Mouse (Mus musculus) liver, embryonic 11.5 days (tissue): ENCODE results near the gene Ints5. TPM values are rescaled to one million over a fixed set of nuclear protein-coding genes. Genes with fewer than 3 reads are reported as not detected.
"Not testable (repeated sequence)": the region's sequence is repeated elsewhere in the genome, so short reads cannot be mapped to it uniquely, and the experiment has no call there.

Experiments used
- ATAC-seq: fragments of 200-750 bp; cut with Nextera tagmentation; replicated peaks from 2 replicates; pipeline ENCODE4 v1.8.0; 2017; ENCODE audit warnings: moderate number of reproducible peaks, mild to moderate bottlenecking, moderate TSS enrichment, moderate library complexity; ENCODE audit not compliant: low FRiP score
- DNase-seq: peaks from one replicate; pipeline ENCODE4 v3.0.0-alpha.2; 2017; ENCODE audit warnings: low spot score
- H3K27ac ChIP-seq: fragments of 300-500 bp; sonication (generic); 2 replicates; pipeline ENCODE4 v1.5.1; 2014; ENCODE audit warnings: mild to moderate bottlenecking, low read depth, low read length, control low read depth
- H3K27me3 ChIP-seq: fragments of 300-500 bp; sonication (generic); replicated peaks from 2 replicates; pipeline ENCODE4 v1.6.1; 2014; ENCODE audit warnings: low read length, mixed read lengths; ENCODE audit not compliant: control insufficient read depth, insufficient read depth
- H3K36me3 ChIP-seq: fragments of 300-500 bp; sonication (generic); 2 replicates; pipeline ENCODE4 v1.6.1; 2014; ENCODE audit warnings: mild to moderate bottlenecking, low read length, moderate library complexity, mixed read lengths; ENCODE audit not compliant: control insufficient read depth, insufficient read depth
- H3K4me1 ChIP-seq: fragments of 300-500 bp; sonication (generic); replicated peaks from 2 replicates; pipeline ENCODE4 v1.6.1; 2014; ENCODE audit warnings: low read length, mixed read lengths; ENCODE audit not compliant: control insufficient read depth, insufficient read depth
- H3K4me2 ChIP-seq: fragments of 300-500 bp; sonication (generic); 2 replicates; pipeline ENCODE4 v1.6.1; 2014; ENCODE audit warnings: mild to moderate bottlenecking, control low read depth, moderate library complexity
- H3K4me3 ChIP-seq: fragments of 300-500 bp; sonication (generic); 2 replicates; pipeline ENCODE4 v1.5.1; 2014; ENCODE audit warnings: low read depth, low read length, control low read depth
- H3K9ac ChIP-seq: fragments of 300-500 bp; sonication (generic); 2 replicates; pipeline ENCODE4 v1.6.1; 2014; ENCODE audit warnings: low read depth, low read length, control low read depth
- H3K9me3 ChIP-seq: fragments of 300-500 bp; sonication (generic); 2 replicates; pipeline ENCODE4 v1.6.1; 2016; ENCODE audit warnings: low read length, inconsistent platforms, mixed read lengths; ENCODE audit not compliant: control insufficient read depth
- WGBS: fragments of 180-500 bp; shearing (Covaris S2); extraction: QIAGEN DNeasy Blood & Tissue Kit; methylation state at CpG from one replicate; pipeline ENCODE4 v1.1.7; 2014; 5-methylcytosine and 5-hydroxymethylcytosine counted together
- polyA plus RNA-seq: library from polyadenylated mRNA; unstranded; fragments of >200 nt; fragmentation: Nextera tagmentation; extraction: Ambion mirVana; gene quantifications from 2 replicates; pipeline ENCODE4 v1.2.1, GENCODE M21; 2014

The Ints5 gene
- polyA plus RNA-seq, 1 experiment from 2014 or later, result 47.8 TPM

GRCm38 (mm10) chr19:8897211-8897864 lies 4.5 kb downstream of the Ints5 start:
- 35% methylated on average over 21 of the region's 21 CpGs for WGBS
- H3K27me3 ChIP-seq, H3K9me3 ChIP-seq, DNase-seq: not testable (repeated sequence)
- Histone ChIP-seq H3K4me1 (peaks cover 25% of the 10 kb centered on the region), H3K4me3 (peak overlapping the region; percentile 98), H3K4me2 (peak overlapping the region; percentile 87), H3K9ac (peak overlapping the region; percentile 58), H3K36me3 (peaks cover 15% of the 10 kb centered on the region; the same call in 1 of the 2 replicates), H3K27ac (peak overlapping the region; percentile 86)
- ATAC-seq, result peak; percentile 25

GRCm38 (mm10) chr19:8897865-8898495 lies 5.2 kb downstream of the Ints5 start, which contains the start of gene Ganab:
Gene Ganab (plus strand): TSS chr19:8898071.
- peak within 1 kb of the TSS; percentile 98 for H3K4me3 ChIP-seq
- peaks cover 16% of the 10 kb centered on the region; the same call in 1 of the 2 replicates for H3K36me3 ChIP-seq
- peak; percentile 98 for ATAC-seq

GRCm38 (mm10) chr19:8898576-8898975 lies 5.8 kb downstream of the Ints5 start:
- peak overlapping the region; percentile 97 for H3K9ac ChIP-seq
- H3K4me3 ChIP-seq, result peak overlapping the region; percentile 98
- peak overlapping the region; percentile 87 for H3K4me2 ChIP-seq
- H3K36me3 ChIP-seq, result peaks cover 20% of the 10 kb centered on the region; the same call in 1 of the 2 replicates
- no peak for DNase-seq
- peaks cover 25% of the 10 kb centered on the region for H3K4me1 ChIP-seq
- peak overlapping the region; percentile 93 for H3K27ac ChIP-seq
- peak; percentile 3; the same call in 1 of the 2 replicates for ATAC-seq
- no peaks in the 10 kb centered on the region for H3K27me3 ChIP-seq
- H3K9me3 ChIP-seq, result no peaks in the 10 kb centered on the region
- 7% methylated on average over 13 of the region's 13 CpGs for WGBS

More at GRCm38 (mm10) chr19:8897865-8898495, 5.2 kb downstream of the Ints5 start, which contains the start of gene Ganab:
- H3K27ac ChIP-seq, result peak within 1 kb of the TSS; percentile 93
- H3K27me3 ChIP-seq, result no peaks in the 10 kb centered on the region
- DNase-seq, result peak; percentile 95
- no peaks in the 10 kb centered on the region for H3K9me3 ChIP-seq
- under 1% methylated on average over 53 of the region's 53 CpGs for WGBS
- peak within 1 kb of the TSS; percentile 87 for H3K4me2 ChIP-seq
- H3K4me1 ChIP-seq, result peaks cover 25% of the 10 kb centered on the region
- peak within 1 kb of the TSS; percentile 97 for H3K9ac ChIP-seq

GRCm38 (mm10) chr19:8899079-8899478 lies 6.3 kb downstream of the Ints5 start:
- DNase-seq, result no peak
- Histone ChIP-seq H3K36me3 (peaks cover 20% of the 10 kb centered on the region; the same call in 1 of the 2 replicates), H3K4me2 (peak overlapping the region; percentile 87), H3K27me3 (no peaks in the 10 kb centered on the region), H3K9ac (peak overlapping the region; percentile 97), H3K27ac (no peak overlapping the region), H3K4me1 (peaks cover 25% of the 10 kb centered on the region), H3K9me3 (no peaks in the 10 kb centered on the region), H3K4me3 (peak overlapping the region; percentile 98)
- WGBS, result 41% methylated on average over 3 of the region's 3 CpGs
- ATAC-seq, result no peak

GRCm38 (mm10) chr19:8903412-8903811 lies 10.6 kb downstream of the Ints5 start:
- no peak overlapping the region for H3K27ac ChIP-seq
- DNase-seq (no peak), ATAC-seq (no peak)
- no peaks in the 10 kb centered on the region for H3K9me3 ChIP-seq
- WGBS, result 96% methylated on average over 5 of the region's 5 CpGs
- H3K4me2 ChIP-seq, result no peak overlapping the region
- H3K4me1 ChIP-seq, result peaks cover 8% of the 10 kb centered on the region
- no peak overlapping the region for H3K4me3 ChIP-seq
- no peaks in the 10 kb centered on the region for H3K27me3 ChIP-seq
- H3K36me3 ChIP-seq, result peaks cover 45% of the 10 kb centered on the region
- no peak overlapping the region for H3K9ac ChIP-seq

- DNase-seq (no peak), ATAC-seq (no peak)
- H3K4me2 ChIP-seq, result no peak overlapping the region
- H3K4me3 ChIP-seq, result 0 out of 2 replicates have a peak overlapping the region, but pooled peaks have one; percentile 5
- no peaks in the 10 kb centered on the region for H3K4me1 ChIP-seq
- no peak overlapping the region for H3K27ac ChIP-seq
- H3K27me3 ChIP-seq, result no peaks in the 10 kb centered on the region
- H3K36me3 ChIP-seq, result peaks cover 81% of the 10 kb centered on the region
- H3K9ac ChIP-seq, result no peak overlapping the region
- WGBS, result 86% methylated on average over 6 of the region's 6 CpGs
- H3K9me3 ChIP-seq, result no peaks in the 10 kb centered on the region
Measured at GRCm38 (mm10) chr19:8908531-8908930, 15.7 kb downstream of the Ints5 start.

GRCm38 (mm10) chr19:8911810-8912209 lies 19.0 kb downstream of the Ints5 start:
- ATAC-seq, result no peak
- DNase-seq, result no peak
- Histone ChIP-seq H3K36me3 (peaks cover 92% of the 10 kb centered on the region), H3K27ac (no peak overlapping the region), H3K27me3 (no peaks in the 10 kb centered on the region), H3K9me3 (no peaks in the 10 kb centered on the region), H3K4me1 (no peaks in the 10 kb centered on the region), H3K4me3 (no peak overlapping the region), H3K9ac (no peak overlapping the region), H3K4me2 (no peak overlapping the region)
- WGBS, result 94% methylated on average over 5 of the region's 5 CpGs

GRCm38 (mm10) chr19:8914212-8914611 lies 21.4 kb downstream of the Ints5 start:
- Histone ChIP-seq H3K9ac (no peak overlapping the region), H3K4me3 (no peak overlapping the region), H3K4me1 (no peaks in the 10 kb centered on the region), H3K27me3 (no peaks in the 10 kb centered on the region), H3K36me3 (peaks cover 70% of the 10 kb centered on the region), H3K27ac (no peak overlapping the region), H3K9me3 (no peaks in the 10 kb centered on the region), H3K4me2 (no peak overlapping the region)
- 91% methylated on average over 3 of the region's 3 CpGs for WGBS
- ATAC-seq (no peak), DNase-seq (no peak)
